Mouse (Mus musculus) MEL (cell line): Measurements from ENCODE around the gene Thsd1. TPM values are rescaled to one million over a fixed set of nuclear protein-coding genes. Genes with fewer than 3 reads are reported as not detected.
A peak's percentile ranks its signal among the peaks of the same experiment; 100 is the strongest.

Source experiments
- DNase-seq: peaks from one replicate; pipeline ENCODE4 v3.0.0; 2011; ENCODE audit warnings: low read depth, low spot score
- H3K27ac ChIP-seq: 2 replicates; pipeline ENCODE4 v1.5.1; 2012; ENCODE audit warnings: low read depth, mild to moderate bottlenecking, control low read depth, low read length, moderate library complexity; ENCODE audit not compliant: control insufficient read depth
- H3K27me3 ChIP-seq, 2 experiments: fragments of 150-350 bp in 1 of 2; sonication (generic) in 1 of 2; 2 replicates each; pipeline ENCODE4 v1.6.1; 2012; ENCODE audit warnings: low read length in 2 of 2, mild to moderate bottlenecking in 2 of 2, improper control_type of control experiment in 1 of 2, moderate library complexity in 1 of 2; ENCODE audit not compliant: insufficient read depth in 2 of 2, control insufficient read depth in 1 of 2
- H3K36me3 ChIP-seq, 2 experiments: 2 replicates each; pipeline ENCODE4 v1.6.1; 2012 to 2014; ENCODE audit warnings: low read length in 2 of 2, improper control_type of control experiment in 1 of 2, inconsistent platforms in 1 of 2, mild to moderate bottlenecking in 1 of 2; ENCODE audit not compliant: insufficient read depth in 2 of 2, control insufficient read depth in 1 of 2
- H3K4me1 ChIP-seq, 2 experiments: fragments of 150-350 bp in 1 of 2; sonication (generic) in 1 of 2; 2 replicates each; pipeline ENCODE4 v1.6.1; 2012; ENCODE audit warnings: low read length in 2 of 2, improper control_type of control experiment in 1 of 2, mild to moderate bottlenecking in 1 of 2; ENCODE audit not compliant: insufficient read depth in 2 of 2, control insufficient read depth in 1 of 2
- H3K4me3 ChIP-seq, 2 experiments: fragments of 150-350 bp in 1 of 2; sonication (generic) in 1 of 2; 2 replicates each; pipeline ENCODE4 v1.5.1; 2012; ENCODE audit warnings: low read depth in 2 of 2, low read length in 2 of 2, mild to moderate bottlenecking in 2 of 2, moderate library complexity in 2 of 2, control low read depth in 1 of 2, improper control_type of control experiment in 1 of 2; ENCODE audit not compliant: control insufficient read depth in 1 of 2, insufficient read depth in 1 of 2
- H3K79me2 ChIP-seq: 2 replicates; pipeline ENCODE4 v1.6.1; 2012; ENCODE audit warnings: mild to moderate bottlenecking, low read length, moderate library complexity; ENCODE audit not compliant: control insufficient read depth, poor library complexity, insufficient read depth
- H3K9ac ChIP-seq: 2 replicates; pipeline ENCODE4 v1.6.1; 2012; ENCODE audit warnings: low read depth, mild to moderate bottlenecking, control low read depth, low read length, moderate library complexity; ENCODE audit not compliant: control insufficient read depth, poor library complexity, severe bottlenecking
- H3K9me3 ChIP-seq: fragments of 150-350 bp; sonication (generic); replicated peaks from 2 replicates; pipeline ENCODE4 v1.6.1; 2012; ENCODE audit warnings: mild to moderate bottlenecking, low read length, improper control_type of control experiment, moderate library complexity; ENCODE audit not compliant: insufficient read depth
- CTCF ChIP-seq, 3 experiments: IDR thresholded peaks in 2 of 3; conservative IDR thresholded peaks in 1 of 3; 2 replicates each; pipeline ENCODE4 v1.5.1; 2011 to 2012; ENCODE audit warnings: low read length in 3 of 3, low read depth in 2 of 3, mild to moderate bottlenecking in 2 of 3, improper control_type of control experiment in 1 of 3, inconsistent platforms in 1 of 3, mixed read lengths in 1 of 3, moderate library complexity in 1 of 3; ENCODE audit not compliant: control insufficient read depth in 1 of 3, insufficient read depth in 1 of 3, poor library complexity in 1 of 3, severe bottlenecking in 1 of 3
- GATA1 ChIP-seq: IDR thresholded peaks from 2 replicates; pipeline ENCODE4 v1.6.1; 2011; ENCODE audit warnings: low read depth, low read length, improper control_type of control experiment
- JUND ChIP-seq: IDR thresholded peaks from 2 replicates; pipeline ENCODE4 v1.6.1; 2011; ENCODE audit warnings: low read depth, mild to moderate bottlenecking, improper control_type of control experiment, low read length
- KAT2A ChIP-seq: conservative IDR thresholded peaks from 2 replicates; pipeline ENCODE4 v1.6.1; 2012; ENCODE audit warnings: low read depth, low read length, improper control_type of control experiment, inconsistent platforms
- MAZ ChIP-seq: IDR thresholded peaks from 2 replicates; pipeline ENCODE4 v1.6.1; 2012; ENCODE audit warnings: low read depth, mild to moderate bottlenecking, inconsistent platforms, low read length, improper control_type of control experiment
- MXI1 ChIP-seq: IDR thresholded peaks from 2 replicates; pipeline ENCODE4 v1.6.1; 2011; ENCODE audit warnings: mild to moderate bottlenecking, low read depth, low read length, improper control_type of control experiment
- MYB ChIP-seq: IDR thresholded peaks from 2 replicates; pipeline ENCODE4 v1.6.1; 2011; ENCODE audit warnings: mild to moderate bottlenecking, low read depth, low read length, improper control_type of control experiment
- NRF1 ChIP-seq: IDR thresholded peaks from 2 replicates; pipeline ENCODE4 v1.6.1; 2014; ENCODE audit warnings: low read depth, mild to moderate bottlenecking, inconsistent platforms, low read length, improper control_type of control experiment, moderate library complexity; ENCODE audit not compliant: poor library complexity, insufficient read depth, severe bottlenecking
- RAD21 ChIP-seq: IDR thresholded peaks from 2 replicates; pipeline ENCODE4 v1.6.1; 2011; ENCODE audit warnings: mild to moderate bottlenecking, low read depth, low read length, improper control_type of control experiment
- SIN3A ChIP-seq: IDR thresholded peaks from 2 replicates; pipeline ENCODE4 v1.6.1; 2012; ENCODE audit warnings: low read length, improper control_type of control experiment, inconsistent platforms
- TBP ChIP-seq: IDR thresholded peaks from 2 replicates; pipeline ENCODE4 v1.8.0; 2011; ENCODE audit warnings: low read depth, low read length, improper control_type of control experiment
- ZKSCAN1 ChIP-seq: IDR thresholded peaks from 2 replicates; pipeline ENCODE4 v1.6.1; 2012; ENCODE audit warnings: low read depth, mild to moderate bottlenecking, inconsistent platforms, low read length, improper control_type of control experiment, moderate library complexity
- polyA plus RNA-seq, 2 experiments: library from polyadenylated mRNA; stranded (reverse) in 1 of 2; unstranded in 1 of 2; fragments of >175 nt in 1 of 2; fragments of >200 nt in 1 of 2; gene quantifications; 2 replicates each; pipeline versions ENCODE4 v1.2.1 to v1.2.4; 2012; ENCODE audit warnings: low replicate concordance in 2 of 2, low read depth in 1 of 2; ENCODE audit not compliant: insufficient read length in 2 of 2, insufficient read depth in 1 of 2, missing spikeins in 1 of 2
- total RNA-seq: library from RNA; depleted of rRNA; stranded (reverse); fragments of 300-350 nt; gene quantifications from 2 replicates; pipeline ENCODE4 v1.2.3, GENCODE M21; 2012; rRNA removed

Thsd1 gene
- total RNA-seq (not detected in 2 replicates), polyA plus RNA-seq (under 1 TPM in 1 of 2 experiments, not detected in 1; 0.10 TPM)

DNA sequence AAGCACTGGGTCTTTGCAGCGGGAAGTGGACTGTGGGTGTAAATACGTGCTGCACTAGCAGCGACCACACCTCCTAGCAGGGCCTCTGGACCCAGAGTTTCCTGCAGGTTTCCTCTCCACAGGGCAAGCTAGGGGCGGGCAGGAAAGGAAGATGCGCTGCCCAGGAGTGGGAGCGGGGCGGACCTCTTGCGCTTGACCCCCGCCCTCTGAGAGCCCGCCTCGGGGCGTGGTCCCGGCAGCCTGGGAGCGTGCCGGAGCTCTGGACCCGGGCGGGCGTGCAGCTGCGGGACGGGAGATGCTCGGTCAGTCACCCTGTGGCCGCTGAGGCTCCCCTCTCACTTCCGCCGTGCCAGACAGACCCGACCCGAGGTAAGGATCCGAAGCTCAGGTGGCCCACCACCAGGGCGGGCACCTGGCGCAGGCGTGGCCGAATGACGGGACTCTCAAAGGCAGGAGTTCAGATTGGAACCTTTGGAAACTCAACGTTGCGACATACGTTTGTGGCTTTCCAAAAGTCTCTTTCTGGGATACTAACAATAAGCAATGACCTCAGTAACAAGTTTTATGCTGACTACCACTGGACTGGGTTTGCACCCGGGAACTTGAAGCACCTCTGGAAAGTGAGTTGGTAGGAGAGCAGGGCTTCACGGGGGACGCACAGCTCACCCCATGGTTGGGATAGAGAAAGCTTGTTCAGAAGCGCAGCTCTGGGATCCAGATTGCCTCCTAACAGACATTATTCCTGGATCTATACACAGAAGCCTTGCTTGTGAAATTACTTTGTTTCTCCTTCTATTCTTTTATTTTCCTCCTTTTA lies at the start of gene Thsd1:
Gene Thsd1 (plus strand): TSS at position 253 of the 817 bp plus-strand sequence.
- peaks cover 0 to 4% of the 10 kb centered on the region in 2 experiments; a peak in 2 of 4 replicates for H3K4me1 ChIP-seq

DNA sequence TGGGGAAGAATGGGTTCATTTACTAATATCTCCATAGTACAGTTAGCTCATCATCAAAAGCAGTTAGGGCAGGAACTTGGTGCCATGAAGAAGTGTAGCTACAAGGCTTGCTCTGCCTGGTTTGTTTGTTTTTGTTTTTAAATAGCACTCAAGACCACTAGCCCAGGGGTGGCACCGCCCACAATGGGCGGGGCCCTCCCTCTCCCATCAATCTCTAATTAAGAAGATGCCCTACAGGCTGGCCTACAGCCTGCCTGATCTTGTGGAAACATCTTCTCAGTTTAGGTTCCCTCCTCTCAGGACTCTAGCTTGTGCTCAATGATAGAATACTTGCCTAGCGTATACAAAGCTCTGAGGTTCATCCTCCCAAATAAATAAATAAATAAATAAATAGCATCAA lies 42.2 kb upstream of the Thsd1 start:
- no peak overlapping the region for H3K27ac ChIP-seq
- peaks cover 2 to 10% of the 10 kb centered on the region in 2 experiments; a peak in 3 of 4 replicates for H3K36me3 ChIP-seq
- H3K9ac ChIP-seq: peak overlapping the region; percentile 99
- H3K79me2 ChIP-seq: peaks cover 23% of the 10 kb centered on the region
- peak; percentile 78 for DNase-seq
- TF ChIP-seq TBP: 0 out of 2 replicates have a peak, but pooled peaks have one; percentile 8
- no peak for TF ChIP-seq KAT2A
- TF ChIP-seq CTCF (IDR thresholded peaks at IDR 0.05 in 2 of 3, conservative IDR thresholded peaks at IDR 0.05 in 1 of 3; ENCODE audit: control insufficient read depth in 1 of 3, insufficient read depth in 1 of 3, low read depth in 2 of 3, low read length in 3 of 3, poor library complexity in 1 of 3, severe bottlenecking in 1 of 3): no peak
- no peak for TF ChIP-seq MYB
- no peak for TF ChIP-seq NRF1
- no peaks in the 10 kb centered on the region for H3K27me3 ChIP-seq
- peak overlapping the region; percentile 66 to 97 for H3K4me3 ChIP-seq
- H3K4me1 ChIP-seq: peaks cover 3 to 4% of the 10 kb centered on the region in 2 experiments; a peak in 3 of 4 replicates
- no peaks in the 10 kb centered on the region for H3K9me3 ChIP-seq

More for the DNA sequence above, at the start of gene Thsd1:
- H3K9ac ChIP-seq: no peak within 1 kb of the TSS
- H3K27ac ChIP-seq: no peak within 1 kb of the TSS
- H3K4me3 ChIP-seq: peak within 1 kb of the TSS; percentile 19 to 44; a peak in 3 of 4 replicates
- H3K27me3 ChIP-seq: no peaks in the 10 kb centered on the region
- peaks cover 0 to 2% of the 10 kb centered on the region in 2 experiments; a peak in 1 of 4 replicates for H3K36me3 ChIP-seq
- no peak for TF ChIP-seq JUND
- TF ChIP-seq SIN3A: no peak
- TF ChIP-seq KAT2A: no peak
- no peak for TF ChIP-seq MXI1
- no peak for TF ChIP-seq MAZ
- TF ChIP-seq TBP: no peak
- no peak for TF ChIP-seq ZKSCAN1
- TF ChIP-seq GATA1: no peak
- no peak for TF ChIP-seq RAD21
- no peaks in the 10 kb centered on the region for H3K9me3 ChIP-seq
- DNase-seq: peak; percentile 17
- no peaks in the 10 kb centered on the region for H3K79me2 ChIP-seq
